Mouse (Mus musculus) forebrain, embryonic 10.5 days (tissue): ENCODE results near the gene Tcte2. TPM values are rescaled to one million over a fixed set of nuclear protein-coding genes. Genes with fewer than 3 reads are reported as not detected.

Source experiments
- DNase-seq: peaks from one replicate; pipeline ENCODE4 v3.0.0-alpha.2; 2017; ENCODE audit warnings: low spot score; ENCODE audit errors: extremely low spot score
- H3K27ac ChIP-seq: fragments of 300-500 bp; sonication (generic); 2 replicates; pipeline ENCODE4 v1.5.1; 2016; ENCODE audit warnings: mild to moderate bottlenecking
- H3K27me3 ChIP-seq: fragments of 300-500 bp; sonication (generic); 2 replicates; pipeline ENCODE4 v1.6.1; 2016; ENCODE audit warnings: mild to moderate bottlenecking; ENCODE audit not compliant: poor library complexity, severe bottlenecking
- H3K36me3 ChIP-seq: fragments of 300-500 bp; sonication (generic); replicated peaks from 2 replicates; pipeline ENCODE4 v1.6.1; 2016; ENCODE audit warnings: mild to moderate bottlenecking, moderate library complexity
- H3K4me1 ChIP-seq: fragments of 300-500 bp; sonication (generic); 2 replicates; pipeline ENCODE4 v1.6.1; 2016
- H3K4me3 ChIP-seq: fragments of 300-500 bp; sonication (generic); 2 replicates; pipeline ENCODE4 v1.5.1; 2016; ENCODE audit warnings: mild to moderate bottlenecking, moderate library complexity
- H3K9me3 ChIP-seq: fragments of 300-500 bp; sonication (generic); 2 replicates; pipeline ENCODE4 v1.6.1; 2016; ENCODE audit warnings: mild to moderate bottlenecking, moderate library complexity
- WGBS: fragments of 180-500 bp; shearing (Covaris S2); methylation state at CpG from one replicate; pipeline ENCODE4 v1.1.7; 2016; 5-methylcytosine and 5-hydroxymethylcytosine counted together
- polyA plus RNA-seq: library from polyadenylated mRNA; unstranded; fragments of >200 nt; fragmentation: Nextera tagmentation; extraction: Ambion mirVana; gene quantifications from 2 replicates; pipeline ENCODE4 v1.2.1, GENCODE M21; 2016

Tcte2 gene
- polyA plus RNA-seq, 1 experiment from 2014 or later = 6.6 TPM

DNA sequence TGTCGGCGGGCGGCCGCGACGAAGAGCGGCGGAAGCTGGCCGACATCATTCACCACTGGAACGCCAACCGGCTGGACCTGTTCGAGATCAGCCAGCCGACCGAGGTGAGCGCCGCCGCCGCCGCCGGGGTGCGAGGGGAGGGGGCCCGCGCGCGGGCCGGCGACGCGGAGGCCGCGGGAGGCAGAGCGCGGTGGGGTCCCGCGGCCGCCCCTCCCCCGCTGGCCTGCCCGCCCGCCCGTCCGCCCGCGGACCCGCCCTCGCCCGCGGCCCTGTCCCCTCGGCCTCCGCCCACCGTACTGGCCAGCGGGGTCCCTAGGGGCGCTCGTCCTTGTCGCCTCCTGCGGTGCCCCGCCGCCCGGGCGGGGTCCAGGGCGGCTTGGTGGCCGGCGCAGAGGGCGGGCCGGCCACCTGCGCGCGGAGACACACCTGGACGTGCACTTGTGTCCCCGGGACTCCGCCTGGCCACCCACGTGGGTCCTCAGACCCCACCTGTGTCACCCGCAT is 898 bp downstream of the Tcte2 start:
- H3K9me3 ChIP-seq = no peaks in the 10 kb centered on the region
- H3K4me1 ChIP-seq = peaks cover 56% of the 10 kb centered on the region
- peak overlapping the region; percentile 95 for H3K27ac ChIP-seq
- H3K4me3 ChIP-seq = peak overlapping the region; percentile 98
- H3K36me3 ChIP-seq = peaks cover 2% of the 10 kb centered on the region; the same call in 1 of the 2 replicates
- H3K27me3 ChIP-seq = no peaks in the 10 kb centered on the region
- 0% methylated on average over 32 of the region's 72 CpGs for WGBS
- peak; percentile 38 for DNase-seq

DNA sequence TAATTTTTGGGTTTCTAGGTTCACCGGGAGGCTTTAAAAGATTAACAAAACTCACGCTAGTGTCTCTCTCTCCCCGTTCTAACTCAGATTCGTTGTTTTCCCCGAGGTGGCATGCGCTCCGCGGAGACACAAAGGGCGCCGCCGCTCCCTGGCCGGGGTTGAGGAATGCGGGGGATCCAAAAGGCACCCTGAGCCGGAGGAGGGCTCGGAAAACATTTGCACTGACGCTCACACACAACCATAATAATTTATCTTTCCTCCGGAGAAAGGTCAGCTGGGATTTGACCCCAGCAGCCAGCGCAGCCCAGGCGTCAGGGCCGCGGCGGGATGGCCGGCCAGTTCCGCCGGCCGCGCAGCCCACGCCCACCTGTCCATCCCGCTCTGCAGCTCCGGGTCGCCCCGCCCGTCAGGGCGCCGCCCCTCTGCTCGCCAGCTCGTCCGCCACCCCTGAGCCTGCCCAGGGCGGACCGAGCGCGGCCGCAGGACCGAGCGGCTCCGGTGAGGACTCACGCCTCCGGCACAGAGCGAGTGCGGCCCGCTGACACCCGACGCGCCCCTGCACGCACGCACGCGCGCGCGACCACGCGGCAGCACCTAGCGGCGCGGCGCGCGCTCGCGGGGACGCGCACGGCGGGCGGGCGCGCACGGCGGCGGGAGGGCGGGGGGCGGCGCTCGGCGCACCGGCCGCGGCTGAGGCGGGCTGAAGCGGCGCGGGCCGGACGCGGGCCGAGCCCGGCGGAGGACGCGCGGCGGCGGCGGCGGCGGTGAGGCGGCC is 1.6 kb downstream of the Tcte2 start, which contains the start of gene Afdn:
Afdn (plus strand) TSS at position 687 of the 775 bp plus-strand sequence.
- peak; percentile 78 for DNase-seq
- no peaks in the 10 kb centered on the region for H3K27me3 ChIP-seq
- H3K27ac ChIP-seq = peak within 1 kb of the TSS; percentile 95
- H3K4me3 ChIP-seq = peak within 1 kb of the TSS; percentile 98
- WGBS = 6% methylated on average over 107 of the region's 108 CpGs
- H3K4me1 ChIP-seq = peaks cover 56% of the 10 kb centered on the region
- no peaks in the 10 kb centered on the region for H3K9me3 ChIP-seq
- no peaks in the 10 kb centered on the region for H3K36me3 ChIP-seq

DNA sequence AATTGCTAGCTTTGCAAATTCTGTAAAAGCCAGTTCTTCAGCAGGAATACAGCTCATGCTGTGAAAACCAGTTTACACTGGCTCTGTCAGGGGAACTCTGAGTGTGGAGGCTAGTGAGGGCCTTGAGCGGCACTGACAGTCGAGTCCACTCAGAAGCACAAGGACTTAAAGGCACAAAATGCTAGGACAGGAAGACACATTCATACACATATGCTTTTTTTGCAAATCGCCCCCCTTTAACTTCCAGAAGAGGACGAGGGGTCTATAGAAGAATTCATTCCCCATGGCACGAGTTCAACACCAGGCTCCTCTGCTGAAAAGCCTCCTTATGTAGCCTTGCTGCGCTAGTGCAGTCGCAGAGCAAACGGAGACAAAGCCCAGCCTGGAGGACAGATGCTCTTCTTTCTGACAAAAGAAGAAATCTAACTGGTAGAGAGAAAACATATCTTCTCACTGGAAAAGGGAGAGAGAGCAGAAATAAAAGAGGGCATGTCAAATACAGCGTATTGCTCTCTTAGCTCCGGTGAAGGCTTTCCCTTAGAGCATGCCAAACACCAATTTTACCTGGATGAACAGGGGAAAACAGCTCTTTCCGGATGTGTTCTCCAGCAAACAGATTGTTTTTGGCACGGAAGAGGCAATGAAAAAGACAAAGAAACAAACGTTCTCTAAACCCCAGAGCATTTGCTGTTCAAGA is 2.3 kb downstream of the Tcte2 start:
- H3K27me3 ChIP-seq = no peaks in the 10 kb centered on the region
- no peaks in the 10 kb centered on the region for H3K36me3 ChIP-seq
- peaks cover 56% of the 10 kb centered on the region for H3K4me1 ChIP-seq
- no peaks in the 10 kb centered on the region for H3K9me3 ChIP-seq
- WGBS = 9% methylated on average over 13 of the region's 13 CpGs
- H3K4me3 ChIP-seq = peak overlapping the region; percentile 98
- peak; percentile 37 for DNase-seq
- peak overlapping the region; percentile 95 for H3K27ac ChIP-seq

DNA sequence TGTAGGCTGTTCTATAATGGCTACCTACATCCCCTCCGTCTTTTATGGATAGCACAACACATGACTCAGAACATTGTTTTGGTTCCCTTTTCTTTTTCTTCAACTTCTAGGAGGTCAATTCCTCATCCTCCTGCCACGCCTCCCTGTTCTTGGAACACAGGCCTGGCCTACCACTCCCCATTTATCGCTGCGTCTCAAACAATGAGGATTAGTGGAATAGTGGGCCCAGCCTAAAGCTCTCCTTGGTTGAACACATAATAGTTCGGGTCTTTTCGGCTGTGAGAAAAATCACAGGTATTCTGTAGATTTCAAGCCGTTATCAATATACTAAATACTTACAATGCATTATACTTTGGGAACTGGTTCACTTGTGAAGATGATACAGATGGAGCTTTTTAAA is 3.0 kb downstream of the Tcte2 start:
- DNase-seq = no peak
- peak overlapping the region; percentile 95 for H3K27ac ChIP-seq
- WGBS = 31% methylated on average over 7 of the region's 7 CpGs
- no peaks in the 10 kb centered on the region for H3K36me3 ChIP-seq
- peaks cover 56% of the 10 kb centered on the region for H3K4me1 ChIP-seq
- H3K27me3 ChIP-seq = no peaks in the 10 kb centered on the region
- H3K4me3 ChIP-seq = peak overlapping the region; percentile 98
- no peaks in the 10 kb centered on the region for H3K9me3 ChIP-seq

DNA sequence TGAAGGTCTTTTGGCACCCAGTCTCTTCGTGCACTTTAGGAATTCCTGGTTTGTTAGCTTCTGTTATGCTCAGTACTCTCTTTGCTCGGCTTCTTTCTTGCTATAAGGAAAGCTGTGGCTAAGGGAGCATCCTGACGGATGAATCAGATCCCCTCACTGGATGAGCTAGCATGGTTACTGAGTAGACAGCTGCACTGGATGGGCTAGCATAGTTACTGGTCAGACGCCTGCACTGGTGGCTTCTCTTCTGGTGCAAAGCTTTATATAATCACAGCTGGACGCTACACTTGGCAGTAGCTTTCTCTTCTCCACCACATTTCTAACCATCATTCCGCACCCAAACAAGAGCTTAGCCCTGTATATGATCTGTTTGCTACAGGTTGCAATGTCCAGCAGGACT is 6.7 kb downstream of the Tcte2 start:
- H3K36me3 ChIP-seq = no peaks in the 10 kb centered on the region
- no peak for DNase-seq
- WGBS = 76% methylated on average over 6 of the region's 6 CpGs
- H3K9me3 ChIP-seq = no peaks in the 10 kb centered on the region
- no peak overlapping the region for H3K27ac ChIP-seq
- no peaks in the 10 kb centered on the region for H3K27me3 ChIP-seq
- H3K4me3 ChIP-seq = no peak overlapping the region
- peaks cover 30% of the 10 kb centered on the region for H3K4me1 ChIP-seq

DNA sequence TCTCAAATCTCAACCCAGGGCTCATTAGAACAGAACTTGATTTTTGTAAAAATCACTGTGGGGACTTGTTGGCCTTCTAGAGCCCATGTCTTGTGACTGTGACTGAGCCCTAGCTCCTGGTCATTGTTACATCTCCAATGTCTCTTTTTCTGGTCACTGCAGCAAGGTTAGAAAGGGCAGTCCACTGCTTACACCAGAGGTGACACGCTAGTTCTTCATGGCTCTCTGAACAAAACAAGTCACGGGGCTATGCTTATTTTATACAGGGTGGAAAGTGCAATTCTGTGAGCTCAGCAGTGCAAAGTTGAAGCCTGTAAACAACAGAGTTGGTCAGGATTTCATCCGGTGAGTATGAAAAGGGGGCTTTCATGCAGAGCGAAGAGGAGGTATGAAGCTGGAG is 7.7 kb downstream of the Tcte2 start:
- H3K27ac ChIP-seq = no peak overlapping the region
- no peaks in the 10 kb centered on the region for H3K9me3 ChIP-seq
- H3K4me3 ChIP-seq = no peak overlapping the region
- WGBS = 85% methylated on average over 4 of the region's 4 CpGs
- H3K27me3 ChIP-seq = no peaks in the 10 kb centered on the region
- no peaks in the 10 kb centered on the region for H3K36me3 ChIP-seq
- DNase-seq = no peak
- H3K4me1 ChIP-seq = peaks cover 23% of the 10 kb centered on the region

DNA sequence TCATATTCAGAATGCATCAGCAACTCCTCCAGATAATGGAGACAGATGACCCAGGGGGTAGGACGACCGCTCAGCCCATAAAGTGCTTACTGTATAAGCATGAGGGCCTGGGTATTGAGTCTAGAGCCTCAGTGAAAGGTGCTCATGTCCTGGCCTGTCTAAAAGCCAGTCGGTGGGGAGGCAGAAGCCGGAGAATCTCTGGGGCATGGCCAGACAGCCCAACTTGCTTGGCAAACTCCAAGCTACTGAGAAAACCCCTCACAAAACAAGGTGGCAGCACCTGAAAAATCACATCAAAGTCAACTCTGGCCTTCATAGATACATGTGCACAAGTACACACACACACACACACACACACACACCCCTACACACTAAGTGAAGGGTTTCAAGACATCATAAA is 12.6 kb downstream of the Tcte2 start:
- Histone ChIP-seq H3K4me1 (peaks cover 10% of the 10 kb centered on the region; the same call in 1 of the 2 replicates), H3K36me3 (no peaks in the 10 kb centered on the region), H3K27ac (no peak overlapping the region), H3K4me3 (no peak overlapping the region), H3K27me3 (no peaks in the 10 kb centered on the region), H3K9me3 (no peaks in the 10 kb centered on the region)
- 95% methylated on average over 4 of the region's 4 CpGs for WGBS
- peak; percentile 13 for DNase-seq

DNA sequence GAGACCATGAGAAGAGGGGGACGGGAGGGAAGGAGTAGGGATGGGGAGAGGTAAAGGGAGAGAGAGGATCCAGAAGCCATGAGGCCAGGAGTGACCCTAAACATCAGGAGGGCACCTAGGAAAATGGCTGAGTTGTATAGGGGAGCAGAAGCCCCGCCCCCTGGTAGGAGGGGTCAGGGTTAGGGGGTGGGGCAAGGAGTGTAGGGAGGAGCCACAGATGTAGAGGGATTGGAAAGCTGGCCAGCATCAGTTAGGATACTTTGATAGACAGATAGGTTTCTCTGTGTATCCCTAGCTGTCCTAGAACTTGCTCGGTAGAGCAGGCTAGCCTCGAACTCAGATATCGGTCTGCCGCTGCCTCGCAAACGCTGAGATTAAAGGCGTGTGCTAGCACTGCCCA is 13.9 kb downstream of the Tcte2 start:
- Histone ChIP-seq H3K36me3 (no peaks in the 10 kb centered on the region), H3K27me3 (no peaks in the 10 kb centered on the region), H3K4me3 (no peak overlapping the region), H3K4me1 (peaks cover 23% of the 10 kb centered on the region), H3K27ac (no peak overlapping the region), H3K9me3 (no peaks in the 10 kb centered on the region)
- peak; percentile 9 for DNase-seq
- WGBS = 89% methylated on average over 9 of the region's 9 CpGs

DNA sequence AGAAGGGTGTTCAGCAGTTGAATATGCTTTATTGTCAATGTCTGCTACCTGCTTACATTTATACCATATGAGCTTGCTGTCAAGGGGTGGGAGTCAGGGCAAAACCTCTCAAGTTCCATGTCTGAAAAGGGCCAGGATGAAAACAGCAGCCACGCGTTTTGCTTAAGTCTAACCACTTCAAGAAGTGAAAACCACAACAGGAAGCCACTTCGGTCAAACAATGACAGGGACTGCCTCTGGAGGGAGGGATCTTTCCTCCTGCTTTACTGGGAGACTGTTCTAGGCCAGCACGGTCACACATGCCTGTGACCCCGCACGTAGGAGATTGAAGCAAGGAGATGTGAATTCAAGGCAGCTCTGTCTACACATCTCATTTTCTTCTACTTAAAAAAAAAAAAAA is 15.3 kb downstream of the Tcte2 start:
- Histone ChIP-seq H3K27me3 (no peaks in the 10 kb centered on the region), H3K27ac (no peak overlapping the region), H3K9me3 (no peaks in the 10 kb centered on the region), H3K4me1 (peaks cover 36% of the 10 kb centered on the region), H3K36me3 (no peaks in the 10 kb centered on the region), H3K4me3 (no peak overlapping the region)
- 74% methylated on average over 6 of the region's 6 CpGs for WGBS
- DNase-seq = peak; percentile 9

DNA sequence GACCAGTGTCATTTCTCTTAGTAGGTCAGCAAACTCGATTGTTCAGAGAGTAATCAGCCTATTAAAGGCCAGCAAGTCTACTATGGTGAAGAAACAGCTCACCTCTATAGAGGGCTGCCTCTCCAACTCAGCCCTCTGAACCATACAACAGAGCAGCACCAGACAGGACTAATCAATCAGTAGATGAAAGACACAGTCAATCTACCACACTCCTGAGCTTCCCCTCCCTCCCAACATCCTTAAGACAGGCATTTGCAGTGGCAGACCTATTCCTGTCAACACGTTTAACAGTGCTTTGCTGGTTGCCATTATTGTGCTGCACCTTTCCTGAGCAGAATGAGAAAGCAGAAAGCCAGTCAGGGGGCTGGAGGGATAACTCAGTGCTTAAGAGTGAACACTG is 16.3 kb downstream of the Tcte2 start:
- Histone ChIP-seq H3K4me1 (peaks cover 45% of the 10 kb centered on the region), H3K9me3 (no peaks in the 10 kb centered on the region), H3K27ac (no peak overlapping the region), H3K4me3 (no peak overlapping the region), H3K27me3 (no peaks in the 10 kb centered on the region), H3K36me3 (no peaks in the 10 kb centered on the region)
- 72% methylated on average over 2 of the region's 2 CpGs for WGBS
- peak; percentile 12 for DNase-seq

DNA sequence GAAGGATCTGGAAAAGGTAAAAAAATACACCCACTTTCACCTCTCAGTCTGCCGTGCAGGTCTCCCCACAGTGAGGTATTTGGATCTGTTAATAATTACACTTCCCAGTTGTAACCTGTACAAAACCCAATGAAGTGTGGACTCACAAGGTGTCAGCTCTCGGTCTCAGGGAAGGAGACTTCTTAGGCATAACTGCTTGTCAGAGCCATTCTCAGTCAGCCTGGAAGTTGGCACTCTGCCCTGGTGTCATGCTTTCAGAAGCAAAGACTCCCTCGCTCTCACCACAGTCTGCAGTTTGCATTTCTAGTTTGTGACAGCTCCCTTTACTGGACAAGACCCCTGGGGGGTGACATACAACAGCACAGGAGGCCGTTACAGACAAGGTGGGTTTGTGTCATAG is 16.8 kb downstream of the Tcte2 start:
- Histone ChIP-seq H3K27ac (no peak overlapping the region), H3K36me3 (no peaks in the 10 kb centered on the region), H3K27me3 (no peaks in the 10 kb centered on the region), H3K4me3 (no peak overlapping the region), H3K9me3 (no peaks in the 10 kb centered on the region), H3K4me1 (peaks cover 50% of the 10 kb centered on the region)
- DNase-seq = no peak
- WGBS = 89% methylated on average over 4 of the region's 4 CpGs

DNA sequence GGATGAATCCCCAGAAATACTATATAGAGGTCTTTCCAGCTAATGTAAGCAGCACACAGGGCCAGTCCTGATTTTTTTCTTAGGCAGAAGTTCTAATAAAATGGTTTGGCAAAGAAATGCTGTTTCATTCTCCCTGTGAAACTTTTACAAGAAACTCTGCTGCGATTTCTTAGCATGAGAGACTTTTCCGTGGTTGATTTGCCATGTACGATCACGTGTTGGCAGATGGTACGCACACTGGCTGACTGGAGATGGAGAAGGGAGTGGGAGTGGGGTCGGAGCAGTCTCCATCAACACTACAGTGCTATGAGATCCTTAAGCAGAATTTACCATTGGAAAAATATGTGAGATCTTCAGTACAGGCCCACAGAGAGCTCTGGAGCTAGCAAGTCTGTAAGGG is 17.4 kb downstream of the Tcte2 start:
- peaks cover 50% of the 10 kb centered on the region for H3K4me1 ChIP-seq
- H3K4me3 ChIP-seq = no peak overlapping the region
- no peaks in the 10 kb centered on the region for H3K36me3 ChIP-seq
- 91% methylated on average over 6 of the region's 6 CpGs for WGBS
- no peaks in the 10 kb centered on the region for H3K9me3 ChIP-seq
- DNase-seq = no peak
- no peaks in the 10 kb centered on the region for H3K27me3 ChIP-seq
- no peak overlapping the region for H3K27ac ChIP-seq

DNA sequence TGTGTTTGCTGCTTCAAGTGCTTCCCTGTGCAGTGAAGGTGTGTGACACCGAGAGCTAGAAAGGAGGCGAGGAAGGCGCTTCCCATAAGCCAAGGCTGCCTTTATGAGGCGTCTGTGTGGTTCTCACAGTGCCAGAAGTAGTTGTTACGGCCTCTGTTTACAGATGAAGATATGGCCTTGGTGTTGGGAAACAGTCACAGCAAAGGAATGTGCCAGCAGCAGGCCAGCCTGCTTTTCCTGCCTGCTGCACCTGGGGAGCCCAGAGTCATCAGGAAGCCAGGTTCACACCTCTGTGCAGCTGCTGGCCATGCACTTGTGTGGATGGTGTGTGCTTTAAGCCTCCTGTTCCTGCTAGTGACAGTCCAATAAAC is 17.9 kb downstream of the Tcte2 start:
- Histone ChIP-seq H3K4me1 (peaks cover 51% of the 10 kb centered on the region), H3K27me3 (no peaks in the 10 kb centered on the region), H3K4me3 (no peak overlapping the region), H3K27ac (peak overlapping the region; percentile 64; the same call in 1 of the 2 replicates), H3K9me3 (no peaks in the 10 kb centered on the region), H3K36me3 (no peaks in the 10 kb centered on the region)
- DNase-seq = no peak
- WGBS = 52% methylated on average over 5 of the region's 5 CpGs
